Mouse (Mus musculus): ENCODE measurements around the gene Itgb3. TPM values are rescaled to one million over a fixed set of nuclear protein-coding genes. Genes with fewer than 3 reads are reported as not detected.

Gene Itgb3
- polyA plus RNA-seq, 1 experiment from 2014 or later = 3.4 TPM

- Histone ChIP-seq H3K36me3 (no peaks in the 10 kb centered on the region), H3K9me3 (replicated peaks) (no peaks in the 10 kb centered on the region), H3K27ac (no peak overlapping the region), H3K4me3 (no peak overlapping the region), H3K9ac (no peak overlapping the region), H3K4me1 (no peaks in the 10 kb centered on the region), H3K4me2 (replicated peaks) (no peak overlapping the region), H3K27me3 (peaks cover 11% of the 10 kb centered on the region)
- ATAC-seq (ENCODE audit: low FRiP score) = no peak
- WGBS = 49% methylated on average over 7 of the region's 7 CpGs
These were observed 35.7 kb upstream of the Itgb3 start for GRCm38 (mm10) chr11:104572091-104572490.

- H3K9me3 ChIP-seq (replicated peaks) = no peaks in the 10 kb centered on the region
- no peak overlapping the region for H3K4me3 ChIP-seq
- H3K9ac ChIP-seq = no peak overlapping the region
- H3K4me1 ChIP-seq = no peaks in the 10 kb centered on the region
- peaks cover 11% of the 10 kb centered on the region for H3K27me3 ChIP-seq
- H3K36me3 ChIP-seq = no peaks in the 10 kb centered on the region
- H3K27ac ChIP-seq = no peak overlapping the region
- no peak overlapping the region for H3K4me2 ChIP-seq (replicated peaks)
- WGBS = 75% methylated on average over 2 of the region's 2 CpGs
- ATAC-seq (ENCODE audit: low FRiP score) = no peak
These were observed 35.2 kb upstream of the Itgb3 start for GRCm38 (mm10) chr11:104572566-104572965.

GRCm38 (mm10) chr11:104576772-104577612 is 30.8 kb upstream of the Itgb3 start:
- Histone ChIP-seq H3K4me1 (peaks cover 4% of the 10 kb centered on the region; the same call in 1 of the 2 replicates), H3K4me2 (replicated peaks) (no peak overlapping the region), H3K9me3 (replicated peaks) (no peaks in the 10 kb centered on the region), H3K27ac (no peak overlapping the region), H3K27me3 (peaks cover 8% of the 10 kb centered on the region), H3K36me3 (no peaks in the 10 kb centered on the region), H3K4me3 (no peak overlapping the region), H3K9ac (no peak overlapping the region)
- no peak for ATAC-seq (ENCODE audit: low FRiP score)
- 49% methylated on average over 10 of the region's 10 CpGs for WGBS

- Histone ChIP-seq H3K27ac (no peak overlapping the region), H3K4me3 (no peak overlapping the region), H3K36me3 (no peaks in the 10 kb centered on the region), H3K4me2 (replicated peaks) (no peak overlapping the region), H3K27me3 (no peaks in the 10 kb centered on the region), H3K4me1 (peaks cover 8% of the 10 kb centered on the region; the same call in 1 of the 2 replicates), H3K9ac (no peak overlapping the region), H3K9me3 (replicated peaks) (no peaks in the 10 kb centered on the region)
- 50% methylated on average over 5 of the region's 5 CpGs for WGBS
- no peak for ATAC-seq (ENCODE audit: low FRiP score)
These were observed 29.7 kb upstream of the Itgb3 start for GRCm38 (mm10) chr11:104578074-104578473.

- no peak overlapping the region for H3K4me3 ChIP-seq
- no peak overlapping the region for H3K4me2 ChIP-seq (replicated peaks)
- 89% methylated on average over 9 of the region's 9 CpGs for WGBS
- no peaks in the 10 kb centered on the region for H3K9me3 ChIP-seq (replicated peaks)
- H3K9ac ChIP-seq = no peak overlapping the region
- H3K27ac ChIP-seq = no peak overlapping the region
- H3K4me1 ChIP-seq = peaks cover 8% of the 10 kb centered on the region; the same call in 1 of the 2 replicates
- no peaks in the 10 kb centered on the region for H3K27me3 ChIP-seq
- no peaks in the 10 kb centered on the region for H3K36me3 ChIP-seq
- no peak for ATAC-seq (ENCODE audit: low FRiP score)
These were observed 28.7 kb upstream of the Itgb3 start for GRCm38 (mm10) chr11:104579084-104579483.

GRCm38 (mm10) chr11:104579575-104579974 is 28.2 kb upstream of the Itgb3 start:
- Histone ChIP-seq H3K36me3 (no peaks in the 10 kb centered on the region), H3K27me3 (no peaks in the 10 kb centered on the region), H3K4me2 (replicated peaks) (no peak overlapping the region), H3K27ac (no peak overlapping the region), H3K4me1 (peaks cover 8% of the 10 kb centered on the region; the same call in 1 of the 2 replicates), H3K4me3 (no peak overlapping the region), H3K9ac (no peak overlapping the region), H3K9me3 (replicated peaks) (no peaks in the 10 kb centered on the region)
- ATAC-seq (ENCODE audit: low FRiP score) = no peak
- WGBS = 92% methylated on average over 8 of the region's 8 CpGs

- Histone ChIP-seq H3K4me1 (peaks cover 8% of the 10 kb centered on the region; the same call in 1 of the 2 replicates), H3K27me3 (no peaks in the 10 kb centered on the region), H3K36me3 (no peaks in the 10 kb centered on the region), H3K9me3 (replicated peaks) (no peaks in the 10 kb centered on the region), H3K4me3 (no peak overlapping the region), H3K9ac (no peak overlapping the region), H3K4me2 (replicated peaks) (no peak overlapping the region), H3K27ac (no peak overlapping the region)
- 81% methylated on average over 6 of the region's 6 CpGs for WGBS
- no peak for ATAC-seq (ENCODE audit: low FRiP score)
These were observed 27.7 kb upstream of the Itgb3 start for GRCm38 (mm10) chr11:104580091-104580490.

GRCm38 (mm10) chr11:104580606-104581005 is 27.2 kb upstream of the Itgb3 start:
- no peak for ATAC-seq (ENCODE audit: low FRiP score)
- WGBS = 93% methylated on average over 5 of the region's 5 CpGs
- H3K9ac ChIP-seq = no peak overlapping the region

GRCm38 (mm10) chr11:104581446-104582307 is 26.1 kb upstream of the Itgb3 start:
- no peak overlapping the region for H3K27ac ChIP-seq
- H3K9ac ChIP-seq = no peak overlapping the region
- 69% methylated on average over 18 of the region's 18 CpGs for WGBS
- ATAC-seq (ENCODE audit: low FRiP score) = no peak
- H3K36me3 ChIP-seq = no peaks in the 10 kb centered on the region
- no peaks in the 10 kb centered on the region for H3K9me3 ChIP-seq (replicated peaks)
- H3K4me3 ChIP-seq = no peak overlapping the region
- no peak overlapping the region for H3K4me2 ChIP-seq (replicated peaks)
- no peaks in the 10 kb centered on the region for H3K27me3 ChIP-seq
- peaks cover 8% of the 10 kb centered on the region; the same call in 1 of the 2 replicates for H3K4me1 ChIP-seq

More at GRCm38 (mm10) chr11:104580606-104581005, 27.2 kb upstream of the Itgb3 start:
- peaks cover 8% of the 10 kb centered on the region; the same call in 1 of the 2 replicates for H3K4me1 ChIP-seq
- H3K4me3 ChIP-seq = no peak overlapping the region
- H3K36me3 ChIP-seq = no peaks in the 10 kb centered on the region
- no peak overlapping the region for H3K4me2 ChIP-seq (replicated peaks)
- no peaks in the 10 kb centered on the region for H3K9me3 ChIP-seq (replicated peaks)
- H3K27me3 ChIP-seq = no peaks in the 10 kb centered on the region
- no peak overlapping the region for H3K27ac ChIP-seq

GRCm38 (mm10) chr11:104582308-104582606 is 25.5 kb upstream of the Itgb3 start:
- no peak overlapping the region for H3K9ac ChIP-seq
- H3K4me2 ChIP-seq (replicated peaks) = no peak overlapping the region
- no peak for ATAC-seq (ENCODE audit: low FRiP score)
- H3K27ac ChIP-seq = no peak overlapping the region
- 80% methylated on average over 2 of the region's 2 CpGs for WGBS
- H3K27me3 ChIP-seq = no peaks in the 10 kb centered on the region
- no peaks in the 10 kb centered on the region for H3K9me3 ChIP-seq (replicated peaks)
- H3K4me1 ChIP-seq = peaks cover 8% of the 10 kb centered on the region; the same call in 1 of the 2 replicates
- no peak overlapping the region for H3K4me3 ChIP-seq
- H3K36me3 ChIP-seq = no peaks in the 10 kb centered on the region

- Histone ChIP-seq H3K4me2 (replicated peaks) (no peak overlapping the region), H3K27me3 (no peaks in the 10 kb centered on the region), H3K36me3 (no peaks in the 10 kb centered on the region), H3K4me1 (peaks cover 8% of the 10 kb centered on the region; the same call in 1 of the 2 replicates), H3K4me3 (no peak overlapping the region), H3K9me3 (replicated peaks) (peaks cover 5% of the 10 kb centered on the region; the same call in 1 of the 2 replicates), H3K9ac (no peak overlapping the region), H3K27ac (no peak overlapping the region)
- 62% methylated on average over 13 of the region's 13 CpGs for WGBS
- no peak for ATAC-seq (ENCODE audit: low FRiP score)
These were observed 25.0 kb upstream of the Itgb3 start for GRCm38 (mm10) chr11:104582630-104583364.

GRCm38 (mm10) chr11:104585495-104585894 is 22.3 kb upstream of the Itgb3 start:
- Histone ChIP-seq H3K36me3 (no peaks in the 10 kb centered on the region), H3K27ac (no peak overlapping the region), H3K9ac (no peak overlapping the region), H3K4me2 (replicated peaks) (no peak overlapping the region), H3K9me3 (replicated peaks) (peaks cover 16% of the 10 kb centered on the region; the same call in 1 of the 2 replicates), H3K4me1 (0 out of 2 replicates have a peak, but pooled peaks cover 4% of the 10 kb centered on the region), H3K4me3 (no peak overlapping the region), H3K27me3 (no peaks in the 10 kb centered on the region)
- no peak for ATAC-seq (ENCODE audit: low FRiP score)
- WGBS = 79% methylated on average over 5 of the region's 5 CpGs

Measured in hindbrain, embryonic 12.5 days (tissue).